Mouse (Mus musculus): ENCODE data around the gene Myo9b. TPM values are rescaled to one million over a fixed set of nuclear protein-coding genes. Genes with fewer than 3 reads are reported as not detected.

Gene Myo9b
- 32.1 and 36.1 TPM in 2 replicates for total RNA-seq (2012; rRNA removed)

DNA sequence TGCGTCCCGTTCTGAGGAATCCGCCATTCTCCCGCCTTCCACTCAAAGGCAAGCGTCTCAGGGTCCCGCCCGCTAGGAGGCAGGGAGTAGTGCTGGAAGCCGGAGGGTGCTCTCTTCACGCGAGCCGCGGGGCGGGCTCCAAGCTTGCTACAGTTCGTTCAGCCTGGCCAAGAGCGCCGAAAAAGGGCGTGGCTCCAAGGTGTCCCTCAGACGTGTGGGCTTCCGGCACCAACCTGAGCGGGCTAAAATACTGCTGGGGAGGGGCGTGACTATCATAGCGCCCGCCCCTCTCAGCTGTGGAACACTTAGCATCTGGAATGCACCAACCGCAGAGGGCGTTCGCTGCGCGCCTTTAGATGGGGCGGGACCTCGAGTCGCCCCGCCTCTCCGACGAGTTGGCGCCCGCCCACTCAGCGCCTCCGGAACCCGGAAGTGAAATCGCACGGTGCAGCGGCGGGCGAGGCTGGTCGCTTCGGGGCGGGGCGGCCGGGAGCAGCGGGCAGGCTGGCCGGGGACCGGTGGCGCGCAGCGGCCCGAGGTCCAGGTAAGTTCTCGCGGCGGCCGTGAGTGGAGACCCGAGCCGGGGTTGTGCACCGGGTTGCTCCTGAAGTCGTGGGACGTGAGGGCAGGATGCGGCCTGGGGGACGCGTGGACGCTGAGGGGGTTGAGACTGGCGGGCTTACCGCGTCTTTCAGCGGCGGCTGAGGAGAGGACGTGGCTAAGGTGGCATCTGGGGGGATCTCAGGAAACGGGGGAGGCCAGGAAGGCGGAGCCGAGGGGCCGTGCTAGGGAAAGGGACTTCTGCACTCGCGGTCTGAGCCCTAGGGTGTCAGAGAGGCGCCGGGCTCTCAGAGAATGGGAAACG lies at the start of gene Myo9b, which contains the start of gene Haus8:
Gene Myo9b, plus strand, starts transcription at position 429 of the 865 bp plus-strand sequence.
Gene Haus8, minus strand, starts transcription at position 649 of the 865 bp plus-strand sequence.
- peak; percentile 99 for DNase-seq (ENCODE audit: low read depth, low spot score)
- Histone ChIP-seq H3K9ac (ENCODE audit: insufficient read depth, low read depth, low read length, poor library complexity, severe bottlenecking) (peak within 1 kb of the TSS; percentile 92), H3K4me1 (ENCODE audit: control insufficient read depth in 2 of 2, insufficient read depth in 2 of 2, low read length in 2 of 2, poor library complexity in 1 of 2) (peaks cover 0 to 3% of the 10 kb centered on the region in 2 experiments; a peak in 2 of 4 replicates), H3K9me3 (ENCODE audit: control insufficient read depth, insufficient read depth, low read depth, low read length) (no peaks in the 10 kb centered on the region), H3K36me3 (ENCODE audit: control insufficient read depth, insufficient read depth, low read length, poor library complexity, severe bottlenecking) (peaks cover 3% of the 10 kb centered on the region; the same call in 1 of the 2 replicates), H3K4me3 (ENCODE audit: insufficient read depth in 1 of 2, low read depth in 1 of 2, low read length in 2 of 2, poor library complexity in 1 of 2, severe bottlenecking in 1 of 2) (peak within 1 kb of the TSS; percentile 77 to 96), H3K27ac (ENCODE audit: insufficient read depth, low read depth, low read length, poor library complexity, severe bottlenecking) (peak within 1 kb of the TSS; percentile 33; the same call in 1 of the 2 replicates)
- in situ Hi-C loops (cut with MboI; ENCODE audit: low sequenced_read_pairs in 2 of 2, unreplicated experiment in 2 of 2) = no loop called here
- TF ChIP-seq HCFC1 (IDR thresholded peaks at IDR 0.05; ENCODE audit: borderline replicate concordance, insufficient read depth, low read length) = peak; percentile 38; the same call in 1 of the 2 replicates
- 0 out of 2 replicates have a peak, but pooled peaks have one; percentile 3 for TF ChIP-seq MAFK (IDR thresholded peaks at IDR 0.05; ENCODE audit: insufficient read depth, low read depth, low read length)
- TF ChIP-seq ZNF384 (IDR thresholded peaks at IDR 0.05; ENCODE audit: low read depth, low read length) = no peak
- peak; percentile 46; the same call in 1 of the 2 replicates for TF ChIP-seq CHD2 (IDR thresholded peaks at IDR 0.05; ENCODE audit: low read depth, low read length)

DNA sequence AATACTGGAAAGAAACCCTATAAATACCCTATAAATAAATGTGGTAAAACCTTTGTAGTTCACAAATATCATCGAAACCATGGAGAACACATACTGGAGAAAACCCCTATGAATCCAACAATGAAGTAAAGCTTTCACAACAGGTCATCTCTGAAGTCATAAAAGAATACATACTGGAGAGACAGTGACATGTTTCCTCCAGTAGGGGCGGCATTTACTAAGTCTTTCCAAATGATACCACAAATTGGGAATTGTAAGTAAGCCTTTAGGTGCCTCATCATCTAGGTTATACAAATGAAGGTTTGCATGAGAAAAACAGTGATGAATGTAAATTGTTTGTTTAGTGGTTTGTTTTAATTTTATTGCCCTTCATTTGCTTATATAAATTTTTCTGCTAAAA lies 48.0 kb upstream of the Myo9b start:
- DNase-seq (ENCODE audit: low read depth, low spot score) = peak; percentile 8
- Histone ChIP-seq H3K27ac (ENCODE audit: insufficient read depth, low read depth, low read length, poor library complexity, severe bottlenecking) (no peak overlapping the region), H3K4me1 (ENCODE audit: control insufficient read depth in 2 of 2, insufficient read depth in 2 of 2, low read length in 2 of 2, poor library complexity in 1 of 2) (no peaks in the 10 kb centered on the region), H3K9me3 (ENCODE audit: control insufficient read depth, insufficient read depth, low read depth, low read length) (no peaks in the 10 kb centered on the region), H3K4me3 (ENCODE audit: insufficient read depth in 1 of 2, low read depth in 1 of 2, low read length in 2 of 2, poor library complexity in 1 of 2, severe bottlenecking in 1 of 2) (no peak overlapping the region), H3K9ac (ENCODE audit: insufficient read depth, low read depth, low read length, poor library complexity, severe bottlenecking) (no peak overlapping the region), H3K36me3 (ENCODE audit: control insufficient read depth, insufficient read depth, low read length, poor library complexity, severe bottlenecking) (no peaks in the 10 kb centered on the region)
- no peak for TF ChIP-seq ZNF384 (IDR thresholded peaks at IDR 0.05; ENCODE audit: low read depth, low read length)
- TF ChIP-seq MAFK (IDR thresholded peaks at IDR 0.05; ENCODE audit: insufficient read depth, low read depth, low read length) = no peak
- TF ChIP-seq ZC3H11A (IDR thresholded peaks at IDR 0.05; ENCODE audit: borderline replicate concordance, low read depth, low read length) = no peak
- TF ChIP-seq CHD2 (IDR thresholded peaks at IDR 0.05; ENCODE audit: low read depth, low read length) = no peak
- in situ Hi-C loops (cut with MboI; ENCODE audit: low sequenced_read_pairs in 2 of 2, unreplicated experiment in 2 of 2) = loop anchor here (5.0 to 25.0 kb wide), 2 partner anchors 563 to 1992 kb away; no protein-coding TSS in a partner anchor

DNA sequence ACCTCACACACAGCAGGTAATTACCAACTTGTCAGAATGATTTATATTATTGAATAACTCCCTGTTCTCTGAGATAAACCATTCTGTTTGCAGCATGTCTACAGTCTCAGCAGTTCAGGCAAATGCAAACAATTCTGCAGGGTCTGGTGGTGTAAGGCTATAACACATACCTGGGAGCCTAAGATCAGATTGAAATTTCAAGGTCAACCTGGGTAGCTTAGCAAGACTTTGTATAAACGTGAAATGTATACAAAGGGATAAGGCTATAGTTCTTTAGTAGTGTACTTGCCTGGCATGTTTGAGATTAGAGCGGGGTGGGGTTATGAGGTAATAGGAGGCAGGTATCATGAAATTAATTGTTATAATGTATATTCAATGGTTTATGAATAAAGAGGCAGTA lies 29.8 kb upstream of the Myo9b start:
- in situ Hi-C loops (cut with MboI; ENCODE audit: low sequenced_read_pairs in 2 of 2, unreplicated experiment in 2 of 2) = no loop called here
- no peak overlapping the region for H3K27ac ChIP-seq (ENCODE audit: insufficient read depth, low read depth, low read length, poor library complexity, severe bottlenecking)
- no peaks in the 10 kb centered on the region for H3K36me3 ChIP-seq (ENCODE audit: control insufficient read depth, insufficient read depth, low read length, poor library complexity, severe bottlenecking)
- TF ChIP-seq ZC3H11A (IDR thresholded peaks at IDR 0.05; ENCODE audit: borderline replicate concordance, low read depth, low read length) (no peak), MAFK (IDR thresholded peaks at IDR 0.05; ENCODE audit: insufficient read depth, low read depth, low read length) (no peak), HCFC1 (IDR thresholded peaks at IDR 0.05; ENCODE audit: borderline replicate concordance, insufficient read depth, low read length) (no peak), ZNF384 (IDR thresholded peaks at IDR 0.05; ENCODE audit: low read depth, low read length) (no peak), CHD2 (IDR thresholded peaks at IDR 0.05; ENCODE audit: low read depth, low read length) (no peak)
- H3K9me3 ChIP-seq (ENCODE audit: control insufficient read depth, insufficient read depth, low read depth, low read length) = no peaks in the 10 kb centered on the region
- no peaks in the 10 kb centered on the region for H3K4me1 ChIP-seq (ENCODE audit: control insufficient read depth in 2 of 2, insufficient read depth in 2 of 2, low read length in 2 of 2, poor library complexity in 1 of 2)
- no peak for DNase-seq (ENCODE audit: low read depth, low spot score)
- H3K4me3 ChIP-seq (ENCODE audit: insufficient read depth in 1 of 2, low read depth in 1 of 2, low read length in 2 of 2, poor library complexity in 1 of 2, severe bottlenecking in 1 of 2) = no peak overlapping the region
- H3K9ac ChIP-seq (ENCODE audit: insufficient read depth, low read depth, low read length, poor library complexity, severe bottlenecking) = no peak overlapping the region

DNA sequence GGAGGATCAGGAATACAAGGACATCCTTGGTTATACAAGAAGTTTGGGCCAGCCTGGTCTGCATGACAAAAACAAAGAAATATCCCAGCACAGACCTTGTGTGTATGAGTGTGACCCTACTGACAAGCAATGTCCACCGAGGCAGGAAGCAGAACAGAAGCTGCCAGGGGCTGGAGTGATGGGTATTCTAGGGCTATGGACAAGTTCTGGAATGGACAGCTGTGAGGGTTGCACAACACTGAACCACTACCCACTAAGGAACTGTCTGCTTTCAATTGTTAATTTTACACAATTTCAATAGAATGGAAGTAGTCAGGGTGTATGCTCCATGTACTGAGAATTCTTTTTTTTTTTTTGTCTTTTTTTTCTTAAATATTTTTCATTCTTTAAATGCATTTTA lies 24.3 kb upstream of the Myo9b start:
- Histone ChIP-seq H3K4me1 (ENCODE audit: control insufficient read depth in 2 of 2, insufficient read depth in 2 of 2, low read length in 2 of 2, poor library complexity in 1 of 2) (no peaks in the 10 kb centered on the region), H3K4me3 (ENCODE audit: insufficient read depth in 1 of 2, low read depth in 1 of 2, low read length in 2 of 2, poor library complexity in 1 of 2, severe bottlenecking in 1 of 2) (no peak overlapping the region), H3K27ac (ENCODE audit: insufficient read depth, low read depth, low read length, poor library complexity, severe bottlenecking) (no peak overlapping the region), H3K9ac (ENCODE audit: insufficient read depth, low read depth, low read length, poor library complexity, severe bottlenecking) (no peak overlapping the region), H3K36me3 (ENCODE audit: control insufficient read depth, insufficient read depth, low read length, poor library complexity, severe bottlenecking) (no peaks in the 10 kb centered on the region), H3K9me3 (ENCODE audit: control insufficient read depth, insufficient read depth, low read depth, low read length) (no peaks in the 10 kb centered on the region)
- in situ Hi-C loops (cut with MboI; ENCODE audit: low sequenced_read_pairs in 2 of 2, unreplicated experiment in 2 of 2) = no loop called here
- no peak for DNase-seq (ENCODE audit: low read depth, low spot score)
- TF ChIP-seq MAFK (IDR thresholded peaks at IDR 0.05; ENCODE audit: insufficient read depth, low read depth, low read length) = no peak
- no peak for TF ChIP-seq ZNF384 (IDR thresholded peaks at IDR 0.05; ENCODE audit: low read depth, low read length)
- no peak for TF ChIP-seq HCFC1 (IDR thresholded peaks at IDR 0.05; ENCODE audit: borderline replicate concordance, insufficient read depth, low read length)
- TF ChIP-seq ZC3H11A (IDR thresholded peaks at IDR 0.05; ENCODE audit: borderline replicate concordance, low read depth, low read length) = no peak
- no peak for TF ChIP-seq CHD2 (IDR thresholded peaks at IDR 0.05; ENCODE audit: low read depth, low read length)
